Mouse (Mus musculus) forebrain, embryonic 11.5 days (tissue): Measurements from ENCODE around the gene Fgf4. TPM values are rescaled to one million over a fixed set of nuclear protein-coding genes. Genes with fewer than 3 reads are reported as not detected.

Experiments
- ATAC-seq: fragments of 200-750 bp; cut with Nextera tagmentation; replicated peaks from 2 replicates; pipeline ENCODE4 v1.8.0; 2017; ENCODE audit warnings: moderate TSS enrichment; ENCODE audit not compliant: low FRiP score
- DNase-seq: peaks from one replicate; pipeline ENCODE4 v3.0.0-alpha.2; 2017; ENCODE audit warnings: low spot score
- H3K27ac ChIP-seq: fragments of 300-500 bp; sonication (generic); 2 replicates; pipeline ENCODE4 v1.5.1; 2014; ENCODE audit warnings: low read depth, low read length
- H3K27me3 ChIP-seq: fragments of 300-500 bp; sonication (generic); 2 replicates; pipeline ENCODE4 v1.6.1; 2014; ENCODE audit warnings: mild to moderate bottlenecking, low read length, mixed read lengths; ENCODE audit not compliant: control insufficient read depth, insufficient read depth
- H3K36me3 ChIP-seq: fragments of 300-500 bp; sonication (generic); 2 replicates; pipeline ENCODE4 v1.6.1; 2014; ENCODE audit warnings: mild to moderate bottlenecking, low read length, moderate library complexity, mixed read lengths; ENCODE audit not compliant: control insufficient read depth, insufficient read depth
- H3K4me1 ChIP-seq: fragments of 300-500 bp; sonication (generic); replicated peaks from 2 replicates; pipeline ENCODE4 v1.6.1; 2014; ENCODE audit warnings: low read length, mixed read lengths; ENCODE audit not compliant: control insufficient read depth, insufficient read depth
- H3K4me2 ChIP-seq: fragments of 300-500 bp; sonication (generic); 2 replicates; pipeline ENCODE4 v1.6.1; 2014; ENCODE audit warnings: low read depth, mild to moderate bottlenecking, low read length, moderate library complexity, mixed read lengths; ENCODE audit not compliant: severe bottlenecking
- H3K4me3 ChIP-seq: fragments of 300-500 bp; sonication (generic); 2 replicates; pipeline ENCODE4 v1.5.1; 2014; ENCODE audit warnings: low read depth, low read length
- H3K9ac ChIP-seq: fragments of 300-500 bp; sonication (generic); 2 replicates; pipeline ENCODE4 v1.6.1; 2014; ENCODE audit warnings: low read length
- H3K9me3 ChIP-seq: fragments of 300-500 bp; sonication (generic); 2 replicates; pipeline ENCODE4 v1.6.1; 2016; ENCODE audit warnings: low read length, mixed read lengths; ENCODE audit not compliant: control insufficient read depth
- WGBS: fragments of 180-500 bp; shearing (Covaris S2); extraction: QIAGEN DNeasy Blood & Tissue Kit; methylation state at CpG from one replicate; pipeline ENCODE4 v1.1.7; 2014; 5-methylcytosine and 5-hydroxymethylcytosine counted together
- polyA plus RNA-seq: library from polyadenylated mRNA; unstranded; fragments of >200 nt; fragmentation: Nextera tagmentation; extraction: Ambion mirVana; gene quantifications from 2 replicates; pipeline ENCODE4 v1.2.1, GENCODE M21; 2014

Gene Fgf4
- polyA plus RNA-seq, 1 experiment from 2014 or later, result not detected

GRCm38 (mm10) chr7:144908705-144909104, 61.5 kb downstream of the Fgf4 start:
- Histone ChIP-seq H3K4me2 (no peak overlapping the region), H3K4me3 (no peak overlapping the region), H3K36me3 (no peaks in the 10 kb centered on the region), H3K27ac (no peak overlapping the region), H3K9ac (no peak overlapping the region), H3K27me3 (no peaks in the 10 kb centered on the region), H3K4me1 (no peaks in the 10 kb centered on the region; the same call in 1 of the 2 replicates), H3K9me3 (no peaks in the 10 kb centered on the region; the same call in 1 of the 2 replicates)
- 34% methylated on average over 7 of the region's 7 CpGs for WGBS
- DNase-seq (no peak), ATAC-seq (no peak; the same call in 1 of the 2 replicates)

DNA sequence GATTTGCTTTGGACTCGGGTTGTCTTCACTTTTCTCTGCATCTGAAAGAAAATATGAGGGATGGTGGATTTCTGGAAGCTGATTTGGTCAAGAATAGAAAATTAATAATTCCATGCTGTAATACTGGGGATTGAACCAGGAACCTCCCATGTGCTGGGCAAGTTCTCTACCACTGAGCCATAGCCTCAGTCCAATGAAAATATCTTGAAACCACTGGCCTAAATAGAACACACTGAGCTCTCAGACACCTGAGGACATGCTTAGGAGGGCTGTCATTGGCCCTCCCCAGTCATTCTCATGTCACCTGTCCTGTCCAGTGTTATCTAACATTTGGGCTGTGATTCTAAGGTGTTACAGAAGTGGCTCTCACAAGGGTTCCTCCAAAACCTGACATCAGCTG, 64.0 kb downstream of the Fgf4 start:
- Histone ChIP-seq H3K27ac (no peak overlapping the region), H3K9ac (no peak overlapping the region), H3K36me3 (no peaks in the 10 kb centered on the region), H3K4me1 (peaks cover 6% of the 10 kb centered on the region; the same call in 1 of the 2 replicates), H3K4me3 (no peak overlapping the region), H3K4me2 (no peak overlapping the region), H3K9me3 (no peaks in the 10 kb centered on the region), H3K27me3 (no peaks in the 10 kb centered on the region)
- DNase-seq (no peak), ATAC-seq (no peak)
- 84% methylated on average over 1 of the region's 1 CpGs for WGBS

DNA sequence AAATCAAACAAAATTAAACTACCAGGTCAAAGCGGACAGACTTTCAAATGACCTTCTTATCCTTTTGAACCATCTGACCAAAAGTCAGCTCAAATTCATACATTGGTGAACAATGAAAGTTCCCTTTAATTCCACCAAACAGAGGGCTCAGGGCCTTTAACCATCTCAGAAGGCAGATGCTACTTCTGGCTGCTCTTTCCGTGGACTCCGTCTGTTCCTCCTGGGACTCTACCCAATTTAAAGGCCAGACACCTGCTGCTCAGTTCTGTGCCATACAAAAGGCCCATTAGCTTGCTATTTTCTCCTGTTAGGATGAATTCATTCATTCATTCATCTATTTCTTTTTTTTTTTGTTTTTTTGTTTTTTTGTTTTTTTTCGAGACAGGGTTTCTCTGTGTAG, 65.7 kb downstream of the Fgf4 start:
- DNase-seq, result no peak
- no peak for ATAC-seq
- no peak overlapping the region for H3K27ac ChIP-seq
- H3K27me3 ChIP-seq, result no peaks in the 10 kb centered on the region
- H3K36me3 ChIP-seq, result no peaks in the 10 kb centered on the region
- H3K4me3 ChIP-seq, result no peak overlapping the region
- no peak overlapping the region for H3K4me2 ChIP-seq
- 71% methylated on average over 4 of the region's 4 CpGs for WGBS
- no peak overlapping the region for H3K9ac ChIP-seq
- H3K4me1 ChIP-seq, result peaks cover 6% of the 10 kb centered on the region; the same call in 1 of the 2 replicates
- no peaks in the 10 kb centered on the region for H3K9me3 ChIP-seq

DNA sequence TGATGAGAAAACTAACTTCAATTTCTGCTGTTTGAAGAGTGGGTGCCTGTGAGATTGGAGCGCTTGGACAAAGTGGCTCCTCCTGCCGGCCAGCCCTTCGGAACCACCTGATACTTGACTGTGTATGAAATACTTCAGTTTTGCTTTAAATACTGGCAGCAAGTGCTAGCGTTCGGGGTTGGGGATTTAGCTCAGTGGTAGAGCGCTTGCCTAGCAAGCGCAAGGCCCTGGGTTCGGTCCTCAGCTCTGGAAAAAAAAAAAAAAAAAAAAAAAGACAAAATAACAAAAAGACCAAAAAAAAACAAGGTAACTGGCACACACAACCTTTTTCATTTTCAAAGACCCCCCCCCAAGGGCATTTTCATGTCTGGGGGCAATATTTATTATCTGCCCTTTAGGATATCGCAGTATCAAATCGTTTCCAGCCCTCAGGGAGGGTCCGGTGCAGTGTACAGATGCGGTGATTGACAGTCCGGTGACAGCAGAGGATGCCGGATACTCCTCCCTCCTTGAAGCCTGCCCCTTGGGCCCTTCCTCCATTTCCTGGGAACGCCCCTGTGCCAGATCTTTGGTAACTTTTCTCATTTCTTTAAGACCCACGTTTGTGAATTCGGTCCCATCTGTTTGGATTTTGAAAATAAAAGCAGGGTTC, 67.3 kb downstream of the Fgf4 start:
- peaks cover 6% of the 10 kb centered on the region; the same call in 1 of the 2 replicates for H3K4me1 ChIP-seq
- peak; percentile 93 for ATAC-seq
- H3K36me3 ChIP-seq, result no peaks in the 10 kb centered on the region; the same call in 1 of the 2 replicates
- H3K9ac ChIP-seq, result peak overlapping the region; percentile 74; the same call in 1 of the 2 replicates
- no peak for DNase-seq
- no peak overlapping the region; the same call in 1 of the 2 replicates for H3K27ac ChIP-seq
- no peaks in the 10 kb centered on the region for H3K9me3 ChIP-seq
- H3K27me3 ChIP-seq, result no peaks in the 10 kb centered on the region
- H3K4me2 ChIP-seq, result peak overlapping the region; percentile 48
- WGBS, result 7% methylated on average over 17 of the region's 17 CpGs
- peak overlapping the region; percentile 76 for H3K4me3 ChIP-seq

Other genes with a start within 250 kb of the Fgf4 start
- 22.9 and 25.6 TPM in 2 replicates for gene Ano1, start 95.4 kb upstream of the Fgf4 start, polyA plus RNA-seq
- 1.9 and 2.8 TPM in 2 replicates for gene Fgf3, start 9.3 kb upstream of the Fgf4 start, polyA plus RNA-seq
- 92.1 and 92.3 TPM in 2 replicates for gene Fgf15, start 49.2 kb downstream of the Fgf4 start, polyA plus RNA-seq
- gene LTO1, start 67.7 kb downstream of the Fgf4 start, polyA plus RNA-seq, result 29.2 and 31.1 TPM in 2 replicates
- gene Ccnd1, start 92.6 kb downstream of the Fgf4 start, polyA plus RNA-seq, result 238 and 268 TPM in 2 replicates